Mouse (Mus musculus) embryonic fibroblast, embryonic 13.5 days (primary cell): ENCODE results near the gene Prss53.

Source experiments
- CTCF ChIP-seq: IDR thresholded peaks from 2 replicates; pipeline ENCODE4 v1.5.1; 2011; ENCODE audit warnings: mild to moderate bottlenecking, control low read depth, low read length, moderate library complexity, borderline replicate concordance; ENCODE audit not compliant: insufficient read depth
- POLR2A ChIP-seq: IDR thresholded peaks from 2 replicates; pipeline ENCODE4 v1.6.1; 2011; ENCODE audit warnings: low read depth, mild to moderate bottlenecking, control low read depth, low read length, moderate library complexity

GRCm38 (mm10) chr7:127887781-127888180, 3.0 kb downstream of the Prss53 start:
- TF ChIP-seq POLR2A (no peak), CTCF (no peak)
